Mouse (Mus musculus): Measurements from ENCODE around the gene Vmp1. TPM values are rescaled to one million over a fixed set of nuclear protein-coding genes. Genes with fewer than 3 reads are reported as not detected.

Gene Vmp1
- total RNA-seq, 4 experiments from 2014 or later, result 133 to 169 (median 142) TPM

- no peak for DNase-seq (ENCODE audit: low spot score in 2 of 2)
Observed at GRCm38 (mm10) chr11:86585598-86585984, 98.0 kb downstream of the Vmp1 start.

DNA sequence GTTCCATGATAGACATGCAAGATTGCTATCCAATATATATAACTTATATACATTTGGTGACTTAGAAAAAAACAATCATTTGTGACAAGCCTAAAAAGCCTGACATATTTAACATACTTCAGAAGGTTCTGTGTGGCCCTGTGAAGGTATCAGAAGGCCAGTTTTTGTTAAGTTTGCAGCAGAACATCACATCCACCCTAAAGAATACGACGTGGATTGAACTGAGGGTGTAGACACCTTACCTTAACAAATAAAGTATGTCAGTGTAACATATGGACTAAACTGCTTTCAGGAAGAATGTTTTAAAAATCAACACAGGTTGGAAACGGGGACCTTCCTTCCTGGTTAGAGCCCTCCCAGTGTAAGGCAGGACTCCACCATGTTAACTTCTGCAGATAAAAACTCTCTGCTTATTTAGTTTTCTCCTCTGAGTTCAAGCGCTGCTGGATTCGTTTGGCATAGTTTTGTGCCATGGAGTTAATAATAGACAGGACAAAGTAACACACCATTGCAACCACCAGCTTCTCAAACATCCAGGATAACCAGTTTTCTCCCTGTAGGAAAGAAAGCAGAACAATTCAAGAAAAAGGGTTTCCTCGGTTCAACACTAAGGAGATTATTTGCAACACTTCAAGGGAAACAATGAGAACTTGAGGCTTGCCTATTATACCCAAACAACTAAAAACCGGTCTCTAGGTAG is 98.6 kb downstream of the Vmp1 start:
- DNase-seq (ENCODE audit: low spot score in 2 of 2), result no peak

DNA sequence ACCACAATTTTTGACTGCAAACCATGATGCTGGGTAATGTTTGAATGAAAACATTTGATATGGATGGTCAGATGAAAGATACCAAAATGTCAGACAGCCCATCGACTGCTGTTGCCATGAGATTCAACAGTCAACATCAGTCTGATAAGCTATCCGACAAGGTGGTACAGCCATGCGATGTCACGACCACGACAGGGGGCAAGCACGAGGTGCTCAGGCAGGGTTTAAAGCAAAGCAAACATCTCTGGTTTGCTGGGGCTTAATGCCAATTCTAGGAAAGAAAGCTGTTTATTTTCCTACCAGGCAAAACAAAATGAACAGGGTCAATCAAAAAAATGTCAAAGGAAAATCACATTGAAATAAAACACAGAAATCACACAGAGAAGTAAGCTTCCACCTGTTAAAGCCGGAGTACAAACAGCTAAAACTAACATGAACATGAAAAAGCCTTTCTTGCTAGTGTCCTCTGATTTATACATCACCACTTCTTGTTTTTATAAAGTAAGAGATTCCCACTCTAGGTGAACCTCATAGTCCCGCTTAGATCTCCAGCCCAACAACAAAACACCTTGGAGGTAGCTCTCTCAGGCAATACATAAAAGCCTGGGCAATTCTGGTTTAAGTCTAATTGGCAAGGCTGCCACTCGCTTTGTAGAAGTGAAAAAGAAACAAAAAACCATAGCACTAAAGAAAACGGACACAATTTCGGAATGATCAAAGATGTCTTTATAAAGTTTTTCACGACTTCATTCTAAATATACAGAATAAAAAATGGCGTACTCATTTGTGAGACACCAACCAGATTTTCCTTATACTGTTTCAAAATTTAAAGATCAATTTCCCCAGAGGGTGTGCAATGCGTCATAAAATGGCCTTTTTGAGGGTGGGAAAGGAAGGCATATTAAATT is 99.4 kb downstream of the Vmp1 start:
- no peak for DNase-seq (ENCODE audit: low spot score in 2 of 2)

DNA sequence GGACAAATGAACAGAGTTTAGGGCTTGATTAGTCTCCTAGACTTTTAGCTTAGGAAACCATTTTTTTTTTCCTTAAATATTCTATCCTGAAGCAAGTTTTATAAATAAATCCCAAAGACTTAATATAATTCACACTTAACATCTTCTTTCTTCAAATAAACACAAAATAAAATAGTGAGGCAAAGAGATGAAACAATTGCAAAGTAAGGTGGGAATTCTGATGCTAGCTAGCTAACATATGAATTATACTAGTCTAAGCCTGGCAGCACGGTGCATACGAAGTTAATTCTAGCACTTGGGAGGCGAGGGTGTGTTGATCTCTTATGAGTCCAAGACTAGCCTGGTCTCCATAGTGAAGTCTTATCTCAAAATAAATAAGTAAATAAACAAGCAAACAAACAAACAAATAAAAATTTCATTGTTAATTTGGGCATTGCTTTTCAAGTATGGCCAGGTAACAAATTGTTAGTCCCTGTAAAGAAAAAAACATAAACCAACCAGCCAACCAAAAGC is 100.3 kb downstream of the Vmp1 start:
- DNase-seq (ENCODE audit: low spot score in 2 of 2), result no peak

GRCm38 (mm10) chr11:86582543-86583260 is 100.9 kb downstream of the Vmp1 start:
- no peak for DNase-seq (ENCODE audit: low spot score in 2 of 2)

- DNase-seq (ENCODE audit: low spot score in 2 of 2), result no peak
Observed at GRCm38 (mm10) chr11:86581943-86582542, 101.6 kb downstream of the Vmp1 start.

- DNase-seq (ENCODE audit: low spot score in 2 of 2), result no peak
Observed at GRCm38 (mm10) chr11:86581250-86581753, 102.3 kb downstream of the Vmp1 start.

- DNase-seq (ENCODE audit: low spot score in 2 of 2), result no peak
Observed at GRCm38 (mm10) chr11:86580319-86581113, 103.1 kb downstream of the Vmp1 start.

GRCm38 (mm10) chr11:86579731-86580318 is 103.8 kb downstream of the Vmp1 start:
- DNase-seq (ENCODE audit: low spot score in 2 of 2), result no peak

- DNase-seq (ENCODE audit: low spot score in 2 of 2), result no peak
Observed at GRCm38 (mm10) chr11:86578809-86579730, 104.6 kb downstream of the Vmp1 start.

- no peak for DNase-seq (ENCODE audit: low spot score in 2 of 2)
Observed at GRCm38 (mm10) chr11:86578106-86578808, 105.4 kb downstream of the Vmp1 start.

- no peak for DNase-seq (ENCODE audit: low spot score in 2 of 2)
Observed at GRCm38 (mm10) chr11:86577231-86577630, 106.4 kb downstream of the Vmp1 start.

GRCm38 (mm10) chr11:86575632-86576378 is 107.8 kb downstream of the Vmp1 start:
- DNase-seq (ENCODE audit: low spot score in 2 of 2), result no peak

DNA sequence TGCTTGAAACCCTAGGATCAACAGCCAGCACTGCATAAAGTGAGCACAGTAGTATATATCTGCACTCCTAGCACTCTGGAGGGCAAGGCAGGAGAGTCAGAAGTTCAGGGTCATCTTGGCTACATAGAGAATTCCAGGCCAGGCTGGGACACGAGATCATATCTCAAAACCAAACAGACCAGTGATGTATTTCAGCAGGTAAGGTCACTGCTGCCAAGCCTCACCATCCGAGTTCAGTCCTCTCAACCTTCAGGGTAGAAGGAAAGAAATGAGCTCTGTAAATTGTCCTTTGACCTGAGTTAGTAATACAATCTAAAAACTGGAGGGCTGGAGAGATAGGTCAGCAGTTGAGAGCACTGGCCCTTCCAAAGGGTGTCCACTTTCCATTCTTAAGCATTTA is 109.2 kb downstream of the Vmp1 start:
- DNase-seq (ENCODE audit: low spot score in 2 of 2), result no peak

- no peak for DNase-seq (ENCODE audit: low spot score in 2 of 2)
Observed at GRCm38 (mm10) chr11:86573646-86574231, 109.9 kb downstream of the Vmp1 start.

DNA sequence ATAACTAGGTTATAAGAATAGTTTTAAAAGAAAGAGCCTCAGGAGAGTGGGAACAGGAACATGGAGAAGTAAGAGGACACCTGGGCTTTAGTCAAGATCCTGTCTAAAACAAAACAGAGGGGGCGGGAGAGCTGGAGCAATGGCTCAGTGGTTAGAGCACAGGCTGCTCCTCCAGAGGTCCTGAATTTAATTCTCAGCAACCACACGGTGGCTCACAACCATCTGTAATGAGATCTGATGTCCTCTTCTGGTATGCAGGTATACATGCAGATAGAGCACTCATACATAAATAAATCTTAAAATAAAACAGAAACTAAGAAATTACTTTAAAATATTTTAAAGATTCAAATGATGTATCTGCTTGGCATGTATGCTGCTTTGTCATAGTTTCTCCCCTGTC is 111.0 kb downstream of the Vmp1 start:
- DNase-seq (ENCODE audit: low spot score in 2 of 2), result no peak

- no peak for DNase-seq (ENCODE audit: low spot score in 2 of 2)
Observed at GRCm38 (mm10) chr11:86571871-86572270, 111.8 kb downstream of the Vmp1 start.
